Mouse (Mus musculus) kidney, adult 9 months (tissue): ENCODE measurements at regions not wholly inside any gene's neighbourhood (a gene's known extent, or its start where the extent isn't known, plus 50 kb on each side); places are given as distances from the start of the nearest gene placed in this dataset.

Experiments
- DNase-seq: peaks from one replicate; pipeline ENCODE4 v3.0.0; 2022

- DNase-seq, result peak; percentile 67
Measured at GRCm38 (mm10) chr9:41586966-41587570, 425.6 kb upstream of the Ubash3b start.

- no peak for DNase-seq
Measured at GRCm38 (mm10) chr9:41586291-41586690, 424.8 kb upstream of the Ubash3b start.

- DNase-seq, result no peak
Measured at GRCm38 (mm10) chr9:41585771-41586170, 424.3 kb upstream of the Ubash3b start.

GRCm38 (mm10) chr9:41585012-41585411 lies 423.5 kb upstream of the Ubash3b start:
- DNase-seq, result no peak

GRCm38 (mm10) chr9:41583711-41584329 lies 422.3 kb upstream of the Ubash3b start:
- no peak for DNase-seq

- DNase-seq, result no peak
Measured at GRCm38 (mm10) chr9:41583276-41583675, 421.8 kb upstream of the Ubash3b start.

GRCm38 (mm10) chr9:41582711-41583236 lies 421.3 kb upstream of the Ubash3b start:
- no peak for DNase-seq

GRCm38 (mm10) chr9:41582171-41582570 lies 420.7 kb upstream of the Ubash3b start:
- no peak for DNase-seq

- DNase-seq, result no peak
Measured at GRCm38 (mm10) chr9:41581741-41582140, 420.2 kb upstream of the Ubash3b start.

- no peak for DNase-seq
Measured at GRCm38 (mm10) chr9:41581152-41581551, 419.7 kb upstream of the Ubash3b start.

GRCm38 (mm10) chr9:41580611-41581041 lies 419.1 kb upstream of the Ubash3b start:
- DNase-seq, result no peak

GRCm38 (mm10) chr9:41580067-41580466 lies 418.6 kb upstream of the Ubash3b start:
- no peak for DNase-seq

- peak; percentile 82 for DNase-seq
Measured at GRCm38 (mm10) chr9:41579107-41580014, 417.9 kb upstream of the Ubash3b start.

- no peak for DNase-seq
Measured at GRCm38 (mm10) chr9:41578221-41579106, 417.0 kb upstream of the Ubash3b start.

- no peak for DNase-seq
Measured at GRCm38 (mm10) chr9:41577760-41578159, 416.3 kb upstream of the Ubash3b start.

GRCm38 (mm10) chr9:41575826-41576225 lies 414.3 kb upstream of the Ubash3b start:
- no peak for DNase-seq

- no peak for DNase-seq
Measured at GRCm38 (mm10) chr9:41570262-41570661, 408.8 kb upstream of the Ubash3b start.

- DNase-seq, result no peak
Measured at GRCm38 (mm10) chr9:41566496-41566895, 405.0 kb upstream of the Ubash3b start.

- DNase-seq, result no peak
Measured at GRCm38 (mm10) chr9:41565784-41566183, 404.3 kb upstream of the Ubash3b start.

GRCm38 (mm10) chr9:41563376-41563775 lies 401.9 kb upstream of the Ubash3b start:
- DNase-seq, result no peak

- peak; percentile 68 for DNase-seq
Measured at GRCm38 (mm10) chr9:41558456-41558855, 397.0 kb upstream of the Ubash3b start.

- DNase-seq, result no peak
Measured at GRCm38 (mm10) chr9:41556888-41557287, 395.4 kb upstream of the Ubash3b start.
